Mouse (Mus musculus) MEL (cell line): ENCODE measurements around the gene Rnf207. TPM values are rescaled to one million over a fixed set of nuclear protein-coding genes. Genes with fewer than 3 reads are reported as not detected.

ENCODE experiments used
- DNase-seq: peaks from one replicate; pipeline ENCODE4 v3.0.0; 2011; ENCODE audit warnings: low read depth, low spot score
- H3K27ac ChIP-seq: 2 replicates; pipeline ENCODE4 v1.5.1; 2012; ENCODE audit warnings: low read depth, mild to moderate bottlenecking, control low read depth, low read length, moderate library complexity; ENCODE audit not compliant: control insufficient read depth
- H3K27me3 ChIP-seq, 2 experiments: fragments of 150-350 bp in 1 of 2; sonication (generic) in 1 of 2; 2 replicates each; pipeline ENCODE4 v1.6.1; 2012; ENCODE audit warnings: low read length in 2 of 2, mild to moderate bottlenecking in 2 of 2, improper control_type of control experiment in 1 of 2, moderate library complexity in 1 of 2; ENCODE audit not compliant: insufficient read depth in 2 of 2, control insufficient read depth in 1 of 2
- H3K36me3 ChIP-seq, 2 experiments: 2 replicates each; pipeline ENCODE4 v1.6.1; 2012 to 2014; ENCODE audit warnings: low read length in 2 of 2, improper control_type of control experiment in 1 of 2, inconsistent platforms in 1 of 2, mild to moderate bottlenecking in 1 of 2; ENCODE audit not compliant: insufficient read depth in 2 of 2, control insufficient read depth in 1 of 2
- H3K4me1 ChIP-seq, 2 experiments: fragments of 150-350 bp in 1 of 2; sonication (generic) in 1 of 2; 2 replicates each; pipeline ENCODE4 v1.6.1; 2012; ENCODE audit warnings: low read length in 2 of 2, improper control_type of control experiment in 1 of 2, mild to moderate bottlenecking in 1 of 2; ENCODE audit not compliant: insufficient read depth in 2 of 2, control insufficient read depth in 1 of 2
- H3K4me3 ChIP-seq, 2 experiments: fragments of 150-350 bp in 1 of 2; sonication (generic) in 1 of 2; 2 replicates each; pipeline ENCODE4 v1.5.1; 2012; ENCODE audit warnings: low read depth in 2 of 2, low read length in 2 of 2, mild to moderate bottlenecking in 2 of 2, moderate library complexity in 2 of 2, control low read depth in 1 of 2, improper control_type of control experiment in 1 of 2; ENCODE audit not compliant: control insufficient read depth in 1 of 2, insufficient read depth in 1 of 2
- H3K79me2 ChIP-seq: 2 replicates; pipeline ENCODE4 v1.6.1; 2012; ENCODE audit warnings: mild to moderate bottlenecking, low read length, moderate library complexity; ENCODE audit not compliant: control insufficient read depth, poor library complexity, insufficient read depth
- H3K9ac ChIP-seq: 2 replicates; pipeline ENCODE4 v1.6.1; 2012; ENCODE audit warnings: low read depth, mild to moderate bottlenecking, control low read depth, low read length, moderate library complexity; ENCODE audit not compliant: control insufficient read depth, poor library complexity, severe bottlenecking
- H3K9me3 ChIP-seq: fragments of 150-350 bp; sonication (generic); replicated peaks from 2 replicates; pipeline ENCODE4 v1.6.1; 2012; ENCODE audit warnings: mild to moderate bottlenecking, low read length, improper control_type of control experiment, moderate library complexity; ENCODE audit not compliant: insufficient read depth
- BHLHE40 ChIP-seq: IDR thresholded peaks from 2 replicates; pipeline ENCODE4 v1.6.1; 2012; ENCODE audit warnings: low read depth, mild to moderate bottlenecking, inconsistent platforms, low read length, improper control_type of control experiment, borderline replicate concordance
- CHD1 ChIP-seq: IDR thresholded peaks from 2 replicates; pipeline ENCODE4 v1.6.1; 2012; ENCODE audit warnings: low read depth, mild to moderate bottlenecking, inconsistent platforms, low read length, improper control_type of control experiment
- CHD2 ChIP-seq: IDR thresholded peaks from 2 replicates; pipeline ENCODE4 v1.6.1; 2011; ENCODE audit warnings: low read length, improper control_type of control experiment
- CTCF ChIP-seq, 3 experiments: IDR thresholded peaks in 2 of 3; conservative IDR thresholded peaks in 1 of 3; 2 replicates each; pipeline ENCODE4 v1.5.1; 2011 to 2012; ENCODE audit warnings: low read length in 3 of 3, low read depth in 2 of 3, mild to moderate bottlenecking in 2 of 3, improper control_type of control experiment in 1 of 3, inconsistent platforms in 1 of 3, mixed read lengths in 1 of 3, moderate library complexity in 1 of 3; ENCODE audit not compliant: control insufficient read depth in 1 of 3, insufficient read depth in 1 of 3, poor library complexity in 1 of 3, severe bottlenecking in 1 of 3
- E2F4 ChIP-seq: IDR thresholded peaks from 2 replicates; pipeline ENCODE4 v1.6.1; 2011; ENCODE audit warnings: low read depth, low read length, improper control_type of control experiment, borderline replicate concordance
- EP300 ChIP-seq, 2 experiments: IDR thresholded peaks; 2 replicates each; pipeline ENCODE4 v1.6.1; 2011; ENCODE audit warnings: improper control_type of control experiment in 2 of 2, low read length in 2 of 2, low read depth in 1 of 2, mild to moderate bottlenecking in 1 of 2
- ETS1 ChIP-seq: IDR thresholded peaks from 2 replicates; pipeline ENCODE4 v1.6.1; 2012; ENCODE audit warnings: low read depth, mild to moderate bottlenecking, inconsistent platforms, low read length, improper control_type of control experiment, moderate library complexity
- KAT2A ChIP-seq: conservative IDR thresholded peaks from 2 replicates; pipeline ENCODE4 v1.6.1; 2012; ENCODE audit warnings: low read depth, low read length, improper control_type of control experiment, inconsistent platforms
- MAZ ChIP-seq: IDR thresholded peaks from 2 replicates; pipeline ENCODE4 v1.6.1; 2012; ENCODE audit warnings: low read depth, mild to moderate bottlenecking, inconsistent platforms, low read length, improper control_type of control experiment
- NRF1 ChIP-seq: IDR thresholded peaks from 2 replicates; pipeline ENCODE4 v1.6.1; 2014; ENCODE audit warnings: low read depth, mild to moderate bottlenecking, inconsistent platforms, low read length, improper control_type of control experiment, moderate library complexity; ENCODE audit not compliant: poor library complexity, insufficient read depth, severe bottlenecking
- POLR2A ChIP-seq, 2 experiments: IDR thresholded peaks; 2 replicates each; pipeline ENCODE4 v1.6.1; 2011 to 2012; ENCODE audit warnings: low read length in 2 of 2, mild to moderate bottlenecking in 2 of 2, control low read depth in 1 of 2, improper control_type of control experiment in 1 of 2, low read depth in 1 of 2, moderate library complexity in 1 of 2; ENCODE audit not compliant: control insufficient read depth in 1 of 2, insufficient read depth in 1 of 2, poor library complexity in 1 of 2
- POLR2AphosphoS5 ChIP-seq: IDR thresholded peaks from 2 replicates; pipeline ENCODE4 v1.6.1; 2012; ENCODE audit warnings: low read depth, borderline replicate concordance, mild to moderate bottlenecking, inconsistent platforms, low read length, moderate library complexity, mixed read lengths
- RAD21 ChIP-seq: IDR thresholded peaks from 2 replicates; pipeline ENCODE4 v1.6.1; 2011; ENCODE audit warnings: mild to moderate bottlenecking, low read depth, low read length, improper control_type of control experiment
- RCOR1 ChIP-seq: IDR thresholded peaks from 2 replicates; pipeline ENCODE4 v1.6.1; 2012; ENCODE audit warnings: low read depth, mild to moderate bottlenecking, inconsistent platforms, low read length, improper control_type of control experiment
- SMC3 ChIP-seq: IDR thresholded peaks from 2 replicates; pipeline ENCODE4 v1.6.1; 2011; ENCODE audit warnings: low read depth, low read length, improper control_type of control experiment
- TAL1 ChIP-seq: IDR thresholded peaks from 2 replicates; pipeline ENCODE4 v1.6.1; 2012; ENCODE audit warnings: mild to moderate bottlenecking, inconsistent platforms, low read length, moderate library complexity, mixed read lengths
- TBP ChIP-seq: IDR thresholded peaks from 2 replicates; pipeline ENCODE4 v1.8.0; 2011; ENCODE audit warnings: low read depth, low read length, improper control_type of control experiment
- TCF12 ChIP-seq: IDR thresholded peaks from 2 replicates; pipeline ENCODE4 v1.6.1; 2014; ENCODE audit warnings: low read depth, mild to moderate bottlenecking, inconsistent platforms, low read length, improper control_type of control experiment, moderate library complexity
- UBTF ChIP-seq: IDR thresholded peaks from 2 replicates; pipeline ENCODE4 v1.6.1; 2012; ENCODE audit warnings: low read depth, mild to moderate bottlenecking, inconsistent platforms, low read length, improper control_type of control experiment, moderate library complexity, borderline replicate concordance; ENCODE audit not compliant: insufficient read depth
- ZKSCAN1 ChIP-seq: IDR thresholded peaks from 2 replicates; pipeline ENCODE4 v1.6.1; 2012; ENCODE audit warnings: low read depth, mild to moderate bottlenecking, inconsistent platforms, low read length, improper control_type of control experiment, moderate library complexity
- ZMIZ1 ChIP-seq: IDR thresholded peaks from 2 replicates; pipeline ENCODE4 v1.6.1; 2012; ENCODE audit warnings: low read depth, mild to moderate bottlenecking, inconsistent platforms, low read length, improper control_type of control experiment, moderate library complexity
- polyA plus RNA-seq, 2 experiments: library from polyadenylated mRNA; stranded (reverse) in 1 of 2; unstranded in 1 of 2; fragments of >175 nt in 1 of 2; fragments of >200 nt in 1 of 2; gene quantifications; 2 replicates each; pipeline versions ENCODE4 v1.2.1 to v1.2.4; 2012; ENCODE audit warnings: low replicate concordance in 2 of 2, low read depth in 1 of 2; ENCODE audit not compliant: insufficient read length in 2 of 2, insufficient read depth in 1 of 2, missing spikeins in 1 of 2
- total RNA-seq: library from RNA; depleted of rRNA; stranded (reverse); fragments of 300-350 nt; gene quantifications from 2 replicates; pipeline ENCODE4 v1.2.3, GENCODE M21; 2012

The Rnf207 gene
- total and polyA plus RNA-seq, 3 experiments = 0.36 TPM; not detected in 2

DNA sequence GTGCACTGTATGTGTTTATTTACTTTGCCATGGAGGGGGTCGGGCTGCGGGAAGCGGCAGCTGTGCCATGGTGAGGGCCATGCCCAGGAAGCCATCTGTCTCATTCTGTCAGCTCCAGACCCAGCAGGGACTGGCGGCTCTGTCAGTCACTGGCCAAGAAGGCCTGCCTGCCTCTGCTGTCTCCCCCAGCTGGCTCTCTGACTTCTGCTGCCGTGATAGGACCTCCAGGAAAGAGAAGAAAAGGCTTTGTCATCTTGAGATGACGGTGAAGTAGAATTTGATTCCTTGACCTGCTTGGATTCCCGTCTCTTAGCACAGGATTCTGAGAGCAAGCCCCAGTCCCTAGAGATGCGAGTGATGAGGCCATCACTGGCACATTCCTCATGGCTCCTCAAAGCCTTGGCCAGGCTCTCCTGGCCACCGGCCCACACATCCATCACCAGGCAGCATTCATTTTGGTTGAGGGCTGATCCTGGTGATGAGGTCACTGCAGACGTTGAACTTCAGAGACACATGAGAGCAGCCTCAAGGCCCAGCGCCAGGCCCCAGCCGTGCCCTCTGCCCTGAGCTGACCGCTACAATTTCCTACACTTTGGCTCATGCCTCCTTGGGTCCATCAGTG is 50.9 kb downstream of the Rnf207 start:
- H3K36me3 ChIP-seq = no peaks in the 10 kb centered on the region

DNA sequence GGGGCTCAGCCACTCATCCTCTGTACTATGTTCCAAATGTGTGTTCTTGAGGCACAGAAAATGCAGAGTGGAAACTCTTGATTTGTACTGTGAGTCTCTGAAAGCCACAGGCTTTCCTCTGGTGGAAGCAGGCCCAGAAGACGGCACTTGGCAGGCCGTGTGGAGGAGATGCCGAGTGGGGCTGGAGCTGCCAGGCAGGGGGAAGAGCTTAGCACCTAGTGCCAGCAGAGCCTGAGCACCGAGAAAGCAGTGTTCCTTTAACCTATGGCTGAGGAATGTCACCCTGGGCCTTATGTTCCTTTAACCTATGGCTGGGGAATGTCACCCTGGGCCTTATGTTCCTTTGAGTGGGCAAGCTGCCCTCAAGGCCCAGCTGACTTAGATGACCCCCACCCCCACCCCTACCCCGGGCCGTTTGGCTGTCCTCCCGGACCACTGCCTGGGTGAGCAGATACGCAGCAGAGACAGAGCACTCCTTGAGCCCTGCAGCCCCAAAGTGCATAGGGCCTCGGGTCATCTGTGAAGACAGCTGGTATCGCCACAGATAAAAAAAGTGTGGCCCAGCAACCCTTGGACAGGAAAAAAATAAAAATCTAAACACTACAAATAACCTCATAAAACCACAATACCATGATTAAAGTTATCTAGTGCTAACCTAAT is 52.4 kb downstream of the Rnf207 start:
- H3K4me1 ChIP-seq = no peaks in the 10 kb centered on the region
- H3K4me3 ChIP-seq = no peak overlapping the region
- DNase-seq = no peak
- no peaks in the 10 kb centered on the region for H3K79me2 ChIP-seq
- H3K27ac ChIP-seq = no peak overlapping the region
- H3K9ac ChIP-seq = no peak overlapping the region
- TF ChIP-seq TCF12 = no peak
- no peak for TF ChIP-seq E2F4
- no peak for TF ChIP-seq RCOR1
- no peak for TF ChIP-seq ETS1
- TF ChIP-seq TBP = no peak
- TF ChIP-seq CHD1 = no peak
- no peak for TF ChIP-seq TAL1
- TF ChIP-seq EP300 (IDR thresholded peaks at IDR 0.05; ENCODE audit: low read depth in 1 of 2, low read length in 2 of 2) = no peak
- no peak for TF ChIP-seq POLR2AphosphoS5
- no peak for TF ChIP-seq KAT2A
- no peak for TF ChIP-seq CTCF (IDR thresholded peaks at IDR 0.05 in 2 of 3, conservative IDR thresholded peaks at IDR 0.05 in 1 of 3; ENCODE audit: control insufficient read depth in 1 of 3, insufficient read depth in 1 of 3, low read depth in 2 of 3, low read length in 3 of 3, poor library complexity in 1 of 3, severe bottlenecking in 1 of 3)
- TF ChIP-seq UBTF = no peak
- TF ChIP-seq RAD21 = no peak
- TF ChIP-seq ZMIZ1 = no peak
- TF ChIP-seq SMC3 = no peak
- TF ChIP-seq, all 39 proteins: peak for 0
- Histone ChIP-seq H3K27me3 (no peaks in the 10 kb centered on the region), H3K9me3 (no peaks in the 10 kb centered on the region), H3K36me3 (no peaks in the 10 kb centered on the region)

More for the DNA sequence above, 50.9 kb downstream of the Rnf207 start:
- Histone ChIP-seq H3K27me3 (no peaks in the 10 kb centered on the region), H3K9me3 (no peaks in the 10 kb centered on the region), H3K79me2 (no peaks in the 10 kb centered on the region), H3K27ac (no peak overlapping the region), H3K9ac (no peak overlapping the region), H3K4me3 (no peak overlapping the region), H3K4me1 (no peaks in the 10 kb centered on the region)
- TF ChIP-seq BHLHE40 (no peak), SMC3 (no peak), POLR2A (IDR thresholded peaks at IDR 0.05; ENCODE audit: control insufficient read depth in 1 of 2, insufficient read depth in 1 of 2, low read depth in 1 of 2, low read length in 2 of 2, poor library complexity in 1 of 2) (no peak), KAT2A (no peak), MAZ (no peak), NRF1 (no peak), ZMIZ1 (no peak), ZKSCAN1 (no peak), CHD2 (no peak)
- DNase-seq = no peak
